Mouse (Mus musculus) spleen, adult 2 months (tissue): ENCODE data around the gene Stx4a.
"Not testable (repeated sequence)": the region's sequence is repeated elsewhere in the genome, so short reads cannot be mapped to it uniquely, and the experiment has no call there.

Experiments
- CTCF ChIP-seq: fragments of 200-500 bp; IDR thresholded peaks from 2 replicates; pipeline ENCODE4 v1.5.1; 2011; ENCODE audit warnings: mild to moderate bottlenecking, inconsistent platforms; ENCODE audit not compliant: insufficient read depth, insufficient read length, insufficient replicate concordance; ENCODE audit errors: extremely low read depth
- POLR2A ChIP-seq: fragments of 200-500 bp; IDR thresholded peaks from 2 replicates; pipeline ENCODE4 v1.6.1; 2011; ENCODE audit warnings: low read depth, low read length, inconsistent platforms

DNA sequence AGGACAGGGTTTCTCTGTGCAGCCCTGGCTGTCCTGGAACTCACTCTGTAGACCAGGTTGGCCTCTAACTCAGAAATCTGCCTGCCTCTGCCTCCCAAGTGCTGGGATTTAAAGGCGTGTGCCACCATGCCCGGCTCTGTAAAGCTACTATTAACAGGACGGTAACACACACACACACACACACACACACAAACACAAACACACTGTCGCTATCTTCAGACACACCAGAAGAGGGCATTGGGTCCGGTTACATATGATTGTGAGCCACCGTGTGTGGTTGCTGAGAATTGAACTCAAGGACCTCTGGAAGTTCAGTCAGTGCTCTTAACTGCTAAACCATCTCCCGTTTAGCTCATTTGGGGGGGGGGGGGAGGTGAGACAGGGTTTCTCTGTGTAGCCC is 71.8 kb downstream of the Stx4a start:
- TF ChIP-seq POLR2A, CTCF: not testable (repeated sequence)
